ENCODE assay signal across 16 mouse cellular contexts in the genomic region with DNA sequence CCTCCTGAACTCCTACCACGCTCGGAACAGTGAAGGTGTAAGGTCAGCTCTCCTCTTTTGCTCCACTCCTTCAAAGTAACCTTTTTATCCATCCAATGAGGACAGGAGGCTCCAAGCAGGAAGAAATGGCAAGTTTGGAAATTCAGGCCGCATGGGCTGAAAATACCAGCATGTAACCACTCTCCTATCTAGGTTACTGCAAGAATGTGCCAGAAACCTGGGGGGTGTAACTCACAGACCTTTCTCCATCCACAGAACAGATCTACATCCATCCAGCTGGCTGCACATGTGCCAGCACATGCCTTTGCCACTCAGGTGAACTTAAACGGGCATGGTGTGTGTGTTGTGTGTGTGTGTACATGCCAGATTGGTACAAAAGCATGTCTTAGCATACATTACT. TPM values are rescaled to one million over a fixed set of nuclear protein-coding genes. Genes with fewer than 3 reads are reported as not detected.
A peak's percentile ranks its signal among the peaks of the same experiment; 100 is the strongest.
DNase-seq lines count a peak whose midpoint lies in the region; ATAC-seq and TF ChIP-seq lines count a peak whose summit lies in the region.
"Had no signal": no experiment of that assay in that cellular context is flagged by ENCODE, and none has a peak within 500 bp of the region (broad histone marks: within the 10 kb centered on the region; RNA-seq: fewer than 3 reads in every experiment).

No protein-coding gene starts in this region.

- peaks cover 5% of the 10 kb centered on the region for H3K36me3 ChIP-seq in heart, embryonic 13.5 days
- peaks cover 4% of the 10 kb centered on the region; the same call in 1 of the 2 replicates for H3K36me3 ChIP-seq in midbrain, embryonic 13.5 days
- no peaks in the 10 kb centered on the region for H3K36me3 ChIP-seq in midbrain, postnatal 0 days (ENCODE audit: insufficient read depth, low read length)
- H3K36me3 ChIP-seq in thymus, adult 2 months (ENCODE audit: control insufficient read depth, insufficient read depth, low read length): no peaks in the 10 kb centered on the region
- H3K36me3 ChIP-seq: midbrain, embryonic 15.5 days had no signal

- no peak for ATAC-seq in heart, embryonic 13.5 days (ENCODE audit: extremely low read depth, insufficient number of reproducible peaks, low FRiP score, low TSS enrichment)
- peak; percentile 38; the same call in 1 of the 2 replicates for ATAC-seq in midbrain, embryonic 13.5 days
- no peak for ATAC-seq in midbrain, postnatal 0 days (ENCODE audit: low FRiP score)
- ATAC-seq: inflammation-experienced regulatory T-cells, adult 6 months had no signal

- 69% methylated on average over 4 of the region's 4 CpGs for WGBS in heart, embryonic 13.5 days
- 83% methylated on average over 4 of the region's 4 CpGs for WGBS in midbrain, embryonic 13.5 days
- WGBS in midbrain, postnatal 0 days: 80% methylated on average over 4 of the region's 4 CpGs
- 96% methylated on average over 4 of the region's 4 CpGs for WGBS in thymus, adult 2 months

- H3K27me3 ChIP-seq in heart, embryonic 13.5 days (replicated peaks): no peaks in the 10 kb centered on the region
- 0 out of 2 replicates have a peak, but pooled peaks cover 4% of the 10 kb centered on the region for H3K27me3 ChIP-seq in midbrain, embryonic 13.5 days
- no peaks in the 10 kb centered on the region for H3K27me3 ChIP-seq in midbrain, postnatal 0 days (ENCODE audit: insufficient read depth, low read length)
- no peaks in the 10 kb centered on the region for H3K27me3 ChIP-seq in thymus, adult 2 months (ENCODE audit: control insufficient read depth, insufficient read depth, low read length)
- H3K27me3 ChIP-seq: midbrain, embryonic 15.5 days had no signal

- peaks cover 98% of the 10 kb centered on the region for H3K4me1 ChIP-seq in heart, embryonic 13.5 days
- H3K4me1 ChIP-seq in midbrain, embryonic 13.5 days (replicated peaks): peaks cover 93% of the 10 kb centered on the region
- peaks cover 27% of the 10 kb centered on the region for H3K4me1 ChIP-seq in midbrain, postnatal 0 days (ENCODE audit: insufficient read depth, low read length)
- H3K4me1 ChIP-seq in thymus, adult 2 months (replicated peaks; ENCODE audit: control insufficient read depth, insufficient read depth, low read length): peaks cover 8% of the 10 kb centered on the region

- no peak for TF ChIP-seq POLR2A in thymus, adult 2 months (IDR thresholded peaks at IDR 0.05; ENCODE audit: control insufficient read depth, extremely low read depth, insufficient read depth, low read length, poor library complexity)

- peak overlapping the region; percentile 78 for H3K27ac ChIP-seq in heart, embryonic 13.5 days (replicated peaks)
- no peak overlapping the region for H3K27ac ChIP-seq in midbrain, embryonic 13.5 days
- H3K27ac ChIP-seq in midbrain, postnatal 0 days (ENCODE audit: low read depth, low read length): no peak overlapping the region
- H3K27ac ChIP-seq in thymus, adult 2 months (ENCODE audit: control insufficient read depth, insufficient read depth, low read length): no peak overlapping the region
- H3K27ac ChIP-seq: hindbrain, embryonic 14.5 days; midbrain, embryonic 15.5 days had no signal

- no peak overlapping the region for H3K9ac ChIP-seq in heart, embryonic 13.5 days
- H3K9ac ChIP-seq in midbrain, embryonic 13.5 days (replicated peaks): no peak overlapping the region
- H3K9ac ChIP-seq in midbrain, postnatal 0 days (replicated peaks; ENCODE audit: low read length, poor library complexity, severe bottlenecking): no peak overlapping the region
- H3K9ac ChIP-seq: midbrain, embryonic 15.5 days had no signal

- no peak overlapping the region for H3K4me3 ChIP-seq in heart, embryonic 13.5 days
- H3K4me3 ChIP-seq in midbrain, embryonic 13.5 days (replicated peaks): no peak overlapping the region
- no peak overlapping the region for H3K4me3 ChIP-seq in midbrain, postnatal 0 days (ENCODE audit: low read depth, low read length)
- no peak overlapping the region for H3K4me3 ChIP-seq in thymus, adult 2 months (ENCODE audit: control insufficient read depth, insufficient read depth, low read length)
- H3K4me3 ChIP-seq: embryonic facial prominence, embryonic 10.5 days; forebrain, embryonic 10.5 days; heart, embryonic 10.5 days; midbrain, embryonic 15.5 days had no signal

- H3K4me2 ChIP-seq in heart, embryonic 13.5 days: 0 out of 2 replicates have a peak overlapping the region, but pooled peaks have one; percentile 27
- H3K4me2 ChIP-seq in midbrain, embryonic 13.5 days (replicated peaks): no peak overlapping the region
- H3K4me2 ChIP-seq in midbrain, postnatal 0 days (ENCODE audit: low read depth, low read length, poor library complexity, severe bottlenecking): no peak overlapping the region
- H3K4me2 ChIP-seq: midbrain, embryonic 15.5 days had no signal

- no peaks in the 10 kb centered on the region for H3K9me3 ChIP-seq in heart, embryonic 13.5 days
- H3K9me3 ChIP-seq in midbrain, embryonic 13.5 days: no peaks in the 10 kb centered on the region
- no peaks in the 10 kb centered on the region for H3K9me3 ChIP-seq in midbrain, postnatal 0 days (ENCODE audit: low read length)
- H3K9me3 ChIP-seq: embryonic facial prominence, embryonic 10.5 days; forebrain, embryonic 10.5 days; heart, embryonic 10.5 days; midbrain, embryonic 15.5 days had no signal

- DNase-seq in heart, adult 9 months (ENCODE audit: low spot score in 2 of 2): no peak
- DNase-seq in midbrain, postnatal 0 days (ENCODE audit: low spot score): no peak
- peak; percentile 79 for DNase-seq in cerebellum, adult 9-11 months
- no peak for DNase-seq in adrenal gland, postnatal 25 days
- DNase-seq in layer of hippocampus, postnatal 10 days (ENCODE audit: low spot score in 2 of 2): no peak
- no peak for DNase-seq in thymus, adult 2 months
- DNase-seq: gastrocnemius, postnatal 36 days; thymus, postnatal 25 days had no signal

- TF ChIP-seq CTCF in midbrain, postnatal 0 days (IDR thresholded peaks at IDR 0.05): no peak
- TF ChIP-seq CTCF in thymus, adult 2 months (IDR thresholded peaks at IDR 0.05; ENCODE audit: borderline replicate concordance, control insufficient read depth, extremely low read depth, insufficient read depth, low read length, poor library complexity): no peak

RNA-seq across cellular contexts. Expression of a gene that starts 28.9 kb away (rescaled TPM):
- 15.7 and 17.5 TPM in 2 replicates for polyA plus RNA-seq in heart, embryonic 13.5 days (2015; fragmentation: Nextera tagmentation; extraction: Ambion mirVana)
- polyA plus RNA-seq in midbrain, embryonic 13.5 days (2015; fragmentation: Nextera tagmentation; extraction: Ambion mirVana): 37.9 and 39.7 TPM in 2 replicates
- total RNA-seq in midbrain, postnatal 0 days (2014; rRNA removed): 213 and 251 TPM in 2 replicates
- polyA plus RNA-seq in midbrain, postnatal 0 days (2015; fragmentation: Nextera tagmentation; extraction: Ambion mirVana): 19.0 and 23.3 TPM in 2 replicates
- 71.1 and 85.2 TPM in 2 replicates for total RNA-seq in adrenal gland, postnatal 25 days (2021)
- 100 to 1,000 TPM; 206 to 216 TPM for total RNA-seq in layer of hippocampus, postnatal 10 days (2021)
- 24.9 and 26.6 TPM in 2 replicates for polyA plus RNA-seq in thymus, adult 2 months (2012; rRNA removed)
